Mouse (Mus musculus): ENCODE measurements around the gene Bcl7b. TPM values are rescaled to one million over a fixed set of nuclear protein-coding genes. Genes with fewer than 3 reads are reported as not detected.

Gene Bcl7b
- polyA plus RNA-seq, 1 experiment from 2014 or later: 58.8 TPM

DNA sequence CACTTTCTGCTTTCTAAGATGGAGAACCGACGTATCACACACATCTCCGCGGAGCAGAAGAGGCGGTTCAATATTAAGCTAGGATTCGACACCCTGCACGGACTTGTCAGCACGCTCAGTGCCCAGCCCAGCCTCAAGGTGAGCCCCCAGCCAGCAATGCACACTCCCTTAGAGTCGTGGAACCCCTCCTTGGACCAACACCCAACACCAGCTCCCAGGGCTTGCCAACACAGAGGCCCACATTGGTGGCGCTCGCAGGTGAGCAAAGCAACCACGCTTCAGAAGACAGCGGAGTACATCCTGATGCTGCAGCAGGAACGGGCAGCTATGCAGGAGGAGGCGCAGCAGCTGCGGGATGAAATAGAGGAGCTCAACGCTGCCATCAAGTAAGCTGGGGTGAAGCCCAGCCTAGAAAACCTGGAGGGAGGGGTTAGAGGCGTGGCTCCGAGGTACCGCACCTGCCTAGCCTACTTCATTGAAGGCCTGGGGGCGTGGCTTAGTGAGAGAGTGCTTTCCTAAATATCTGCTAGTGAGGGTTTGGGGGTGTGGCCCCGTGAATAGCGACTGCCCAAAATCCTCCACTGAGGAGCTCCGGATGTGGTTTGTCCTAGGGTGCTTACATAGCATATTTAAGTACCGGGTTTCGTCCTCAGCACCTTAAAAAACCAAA, 34.2 kb upstream of the Bcl7b start:
- Histone ChIP-seq H3K9me3 (replicated peaks; ENCODE audit: low read length) (no peaks in the 10 kb centered on the region), H3K27me3 (ENCODE audit: insufficient read depth, low read length) (peaks cover 4% of the 10 kb centered on the region), H3K4me3 (replicated peaks; ENCODE audit: low read depth, low read length) (peak overlapping the region; percentile 23), H3K27ac (no peak overlapping the region), H3K36me3 (ENCODE audit: insufficient read depth, low read length) (no peaks in the 10 kb centered on the region), H3K4me2 (ENCODE audit: low read length) (peak overlapping the region; percentile 54), H3K4me1 (replicated peaks; ENCODE audit: insufficient read depth, low read length) (no peaks in the 10 kb centered on the region), H3K9ac (ENCODE audit: low read depth, low read length) (no peak overlapping the region)
- 5% methylated on average over 26 of the region's 26 CpGs for WGBS
- no peak for TF ChIP-seq CTCF (IDR thresholded peaks at IDR 0.05; ENCODE audit: low read depth)
- peak; percentile 25 for DNase-seq (ENCODE audit: low spot score)
- ATAC-seq (replicated peaks; ENCODE audit: low FRiP score, low read depth): peak; percentile 34; the same call in 1 of the 2 replicates

DNA sequence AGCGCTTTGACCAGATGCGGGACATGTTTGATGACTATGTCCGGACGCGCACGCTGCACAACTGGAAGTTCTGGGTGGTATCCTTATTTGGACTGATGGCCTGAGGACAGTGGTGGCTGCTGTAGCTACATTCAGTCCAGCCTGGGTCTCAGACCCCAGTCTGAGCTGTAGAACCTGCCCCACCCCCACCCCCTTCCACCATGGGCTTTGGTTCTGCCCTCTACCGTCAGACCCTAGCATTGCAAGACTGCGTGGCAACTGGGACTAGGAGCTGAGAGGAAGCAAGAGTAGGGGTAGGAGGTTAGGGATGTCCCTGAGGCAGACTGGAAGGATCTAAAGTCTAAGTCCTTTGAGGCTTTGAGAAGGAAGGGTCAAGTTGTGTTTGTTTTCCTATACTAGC, 33.5 kb upstream of the Bcl7b start:
- no peaks in the 10 kb centered on the region for H3K9me3 ChIP-seq (replicated peaks; ENCODE audit: low read length)
- peak overlapping the region; percentile 54 for H3K4me2 ChIP-seq (ENCODE audit: low read length)
- H3K27me3 ChIP-seq (ENCODE audit: insufficient read depth, low read length): peaks cover 4% of the 10 kb centered on the region
- no peaks in the 10 kb centered on the region for H3K4me1 ChIP-seq (replicated peaks; ENCODE audit: insufficient read depth, low read length)
- ATAC-seq (replicated peaks; ENCODE audit: low FRiP score, low read depth): no peak; the same call in 1 of the 2 replicates
- H3K9ac ChIP-seq (ENCODE audit: low read depth, low read length): no peak overlapping the region
- H3K36me3 ChIP-seq (ENCODE audit: insufficient read depth, low read length): no peaks in the 10 kb centered on the region
- H3K27ac ChIP-seq: no peak overlapping the region
- peak; percentile 64 for TF ChIP-seq CTCF (IDR thresholded peaks at IDR 0.05; ENCODE audit: low read depth)
- peak; percentile 29 for DNase-seq (ENCODE audit: low spot score)
- WGBS: 5% methylated on average over 8 of the region's 8 CpGs
- H3K4me3 ChIP-seq (replicated peaks; ENCODE audit: low read depth, low read length): peak overlapping the region; percentile 23

DNA sequence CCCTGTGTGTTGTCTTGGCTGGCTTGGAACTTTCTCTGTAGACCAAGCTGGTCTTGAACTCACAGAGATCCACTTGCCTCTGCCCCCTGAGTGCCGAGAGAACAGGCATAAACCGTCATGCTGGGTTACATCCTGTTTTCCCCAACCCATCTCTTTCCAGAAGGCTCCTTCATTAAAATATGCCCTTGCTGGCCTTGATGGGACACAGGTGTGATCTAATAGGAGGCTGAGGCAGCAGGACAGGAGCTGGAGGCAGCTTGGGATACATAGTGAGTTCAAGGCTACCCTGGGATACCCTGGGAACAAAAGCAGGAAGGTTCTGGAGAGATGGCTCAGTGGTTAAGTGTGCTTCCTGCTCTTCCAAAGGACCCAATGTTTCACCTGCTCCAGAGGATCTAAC, 28.2 kb upstream of the Bcl7b start:
- Histone ChIP-seq H3K36me3 (ENCODE audit: insufficient read depth, low read length) (no peaks in the 10 kb centered on the region), H3K27ac (no peak overlapping the region), H3K27me3 (ENCODE audit: insufficient read depth, low read length) (no peaks in the 10 kb centered on the region), H3K4me2 (ENCODE audit: low read length) (no peak overlapping the region), H3K9me3 (replicated peaks; ENCODE audit: low read length) (no peaks in the 10 kb centered on the region), H3K4me3 (replicated peaks; ENCODE audit: low read depth, low read length) (no peak overlapping the region), H3K4me1 (replicated peaks; ENCODE audit: insufficient read depth, low read length) (no peaks in the 10 kb centered on the region), H3K9ac (ENCODE audit: low read depth, low read length) (no peak overlapping the region)
- ATAC-seq (replicated peaks; ENCODE audit: low FRiP score, low read depth) (no peak), DNase-seq (ENCODE audit: low spot score) (no peak)
- WGBS: 56% methylated on average over 2 of the region's 2 CpGs
- TF ChIP-seq CTCF (IDR thresholded peaks at IDR 0.05; ENCODE audit: low read depth): no peak

DNA sequence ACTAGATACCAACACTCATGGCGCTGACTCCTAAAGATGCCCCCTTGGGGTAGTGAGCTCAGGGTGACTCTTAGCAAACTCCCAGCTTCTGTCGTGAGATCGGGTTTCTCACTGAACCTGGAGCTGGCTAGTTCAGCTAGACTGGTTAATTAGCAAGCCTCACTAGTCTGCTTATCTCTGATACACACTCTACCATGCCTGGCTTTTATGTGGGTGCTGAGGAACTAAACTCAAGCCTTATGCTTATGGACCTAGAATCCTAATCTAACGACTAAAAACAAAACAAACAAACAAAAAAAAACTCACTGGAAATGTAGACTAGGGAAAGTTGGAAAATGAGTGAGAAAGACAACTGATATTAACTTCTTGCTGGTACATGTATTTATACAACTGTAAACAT, 23.6 kb upstream of the Bcl7b start:
- Histone ChIP-seq H3K9me3 (replicated peaks; ENCODE audit: low read length) (no peaks in the 10 kb centered on the region), H3K36me3 (ENCODE audit: insufficient read depth, low read length) (no peaks in the 10 kb centered on the region), H3K4me1 (replicated peaks; ENCODE audit: insufficient read depth, low read length) (no peaks in the 10 kb centered on the region), H3K27ac (no peak overlapping the region), H3K9ac (ENCODE audit: low read depth, low read length) (no peak overlapping the region), H3K4me3 (replicated peaks; ENCODE audit: low read depth, low read length) (no peak overlapping the region), H3K4me2 (ENCODE audit: low read length) (no peak overlapping the region), H3K27me3 (ENCODE audit: insufficient read depth, low read length) (no peaks in the 10 kb centered on the region)
- no peak for DNase-seq (ENCODE audit: low spot score)
- no peak for ATAC-seq (replicated peaks; ENCODE audit: low FRiP score, low read depth)
- no peak for TF ChIP-seq CTCF (IDR thresholded peaks at IDR 0.05; ENCODE audit: low read depth)
- WGBS: 46% methylated on average over 4 of the region's 4 CpGs

DNA sequence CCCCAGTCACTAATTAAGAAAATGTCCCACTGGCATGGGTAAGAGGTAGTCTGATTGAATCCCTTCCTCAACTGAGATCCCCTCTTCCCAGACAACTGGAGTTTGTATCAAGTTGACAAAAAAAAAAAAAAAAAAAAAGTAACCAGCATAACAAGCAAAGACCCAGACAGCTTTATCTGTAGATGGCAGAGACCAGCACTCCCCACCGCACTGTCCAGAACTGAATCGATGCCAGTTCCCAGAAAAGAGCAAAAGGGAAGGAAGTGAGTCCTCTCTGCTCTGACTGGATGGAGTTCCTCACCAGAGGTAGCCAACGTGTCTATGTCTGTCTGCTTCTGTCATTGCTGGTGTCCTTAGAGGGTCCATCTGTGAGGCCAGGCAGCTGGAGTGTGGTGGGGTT, 22.6 kb upstream of the Bcl7b start:
- H3K9ac ChIP-seq (ENCODE audit: low read depth, low read length): no peak overlapping the region

DNA sequence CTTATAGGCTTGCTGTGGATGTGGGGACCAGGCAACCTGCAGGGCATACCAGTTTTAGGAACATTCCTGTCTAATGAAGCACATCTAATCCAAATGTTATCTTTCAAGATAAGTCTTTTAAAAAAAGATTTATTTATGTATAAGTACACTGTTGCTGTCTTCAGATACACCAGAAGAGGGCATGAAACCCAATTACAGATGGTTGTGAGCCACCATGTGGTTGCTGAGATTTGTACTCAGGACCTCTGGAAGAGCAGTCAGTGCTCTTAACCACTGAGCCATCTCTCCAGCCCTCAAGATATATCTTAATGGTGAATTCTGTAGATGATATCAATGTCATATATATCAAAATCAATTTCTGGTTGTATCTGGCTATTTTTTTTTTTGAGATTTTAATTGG, 22.1 kb upstream of the Bcl7b start:
- Histone ChIP-seq H3K9me3 (replicated peaks; ENCODE audit: low read length) (no peaks in the 10 kb centered on the region), H3K9ac (ENCODE audit: low read depth, low read length) (no peak overlapping the region), H3K4me1 (replicated peaks; ENCODE audit: insufficient read depth, low read length) (no peaks in the 10 kb centered on the region; the same call in 1 of the 2 replicates), H3K27ac (no peak overlapping the region), H3K4me3 (replicated peaks; ENCODE audit: low read depth, low read length) (no peak overlapping the region), H3K4me2 (ENCODE audit: low read length) (no peak overlapping the region), H3K36me3 (ENCODE audit: insufficient read depth, low read length) (no peaks in the 10 kb centered on the region), H3K27me3 (ENCODE audit: insufficient read depth, low read length) (no peaks in the 10 kb centered on the region)
- no peak for ATAC-seq (replicated peaks; ENCODE audit: low FRiP score, low read depth)
- TF ChIP-seq CTCF (IDR thresholded peaks at IDR 0.05; ENCODE audit: low read depth): peak; percentile 39; the same call in 1 of the 2 replicates
- DNase-seq (ENCODE audit: low spot score): no peak

More for the DNA sequence above, 22.6 kb upstream of the Bcl7b start:
- Histone ChIP-seq H3K9me3 (replicated peaks; ENCODE audit: low read length) (no peaks in the 10 kb centered on the region), H3K4me3 (replicated peaks; ENCODE audit: low read depth, low read length) (no peak overlapping the region), H3K4me1 (replicated peaks; ENCODE audit: insufficient read depth, low read length) (no peaks in the 10 kb centered on the region; the same call in 1 of the 2 replicates), H3K27me3 (ENCODE audit: insufficient read depth, low read length) (no peaks in the 10 kb centered on the region), H3K36me3 (ENCODE audit: insufficient read depth, low read length) (no peaks in the 10 kb centered on the region), H3K4me2 (ENCODE audit: low read length) (no peak overlapping the region), H3K27ac (no peak overlapping the region)
- no peak for TF ChIP-seq CTCF (IDR thresholded peaks at IDR 0.05; ENCODE audit: low read depth)
- 66% methylated on average over 3 of the region's 3 CpGs for WGBS
- no peak for ATAC-seq (replicated peaks; ENCODE audit: low FRiP score, low read depth)
- DNase-seq (ENCODE audit: low spot score): no peak

DNA sequence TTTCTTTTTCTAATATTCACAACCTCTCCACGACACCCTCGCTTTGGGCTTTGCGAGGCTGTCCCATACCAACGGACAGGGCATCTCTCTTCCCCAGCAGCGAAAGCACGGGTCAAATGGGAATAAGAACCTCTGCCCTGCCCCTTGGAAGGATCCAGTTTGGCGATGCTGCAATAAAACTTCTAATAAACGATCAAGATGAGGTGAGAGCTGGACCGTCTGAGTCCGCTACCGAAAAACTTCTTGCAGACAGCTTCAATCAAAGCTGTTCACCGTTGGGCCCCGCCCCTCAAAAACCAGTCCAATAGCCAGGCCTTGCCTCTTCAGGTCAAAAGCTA, 19.4 kb upstream of the Bcl7b start:
- H3K27me3 ChIP-seq (ENCODE audit: insufficient read depth, low read length): no peaks in the 10 kb centered on the region
- 0% methylated on average over 13 of the region's 13 CpGs for WGBS
- H3K4me1 ChIP-seq (replicated peaks; ENCODE audit: insufficient read depth, low read length): no peaks in the 10 kb centered on the region; the same call in 1 of the 2 replicates
- H3K36me3 ChIP-seq (ENCODE audit: insufficient read depth, low read length): no peaks in the 10 kb centered on the region
- ATAC-seq (replicated peaks; ENCODE audit: low FRiP score, low read depth) (no peak), DNase-seq (ENCODE audit: low spot score) (no peak)
- no peak for TF ChIP-seq CTCF (IDR thresholded peaks at IDR 0.05; ENCODE audit: low read depth)
- H3K9ac ChIP-seq (ENCODE audit: low read depth, low read length): peak overlapping the region; percentile 46; the same call in 1 of the 2 replicates
- H3K27ac ChIP-seq: peak overlapping the region; percentile 85
- H3K9me3 ChIP-seq (replicated peaks; ENCODE audit: low read length): no peaks in the 10 kb centered on the region
- H3K4me2 ChIP-seq (ENCODE audit: low read length): peak overlapping the region; percentile 75
- peak overlapping the region; percentile 63 for H3K4me3 ChIP-seq (replicated peaks; ENCODE audit: low read depth, low read length)

Measured in kidney, postnatal 0 days (tissue).